ENCODE assay signal across 13 mouse cellular contexts in the genomic region with DNA sequence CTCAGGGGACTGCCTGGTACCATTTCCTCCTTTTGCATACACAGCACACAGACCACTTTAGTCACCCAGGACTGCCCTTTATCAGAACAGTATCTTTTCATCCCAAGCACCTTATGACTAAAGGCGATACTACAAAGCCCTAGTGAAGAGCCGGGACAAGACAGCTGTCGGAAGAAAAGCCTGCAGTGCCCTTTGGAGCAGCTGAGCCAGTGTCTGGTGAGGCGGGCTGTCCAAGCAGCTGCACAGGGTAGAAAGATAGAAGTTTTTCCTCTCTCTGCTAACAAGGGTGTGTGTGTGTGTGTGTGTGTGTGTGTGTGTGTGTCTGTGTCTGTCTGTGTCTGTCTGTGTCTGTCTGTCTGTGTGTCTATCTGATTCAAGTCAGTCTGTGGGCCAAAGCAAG.
A peak's percentile ranks its signal among the peaks of the same experiment; 100 is the strongest.
DNase-seq lines count a peak whose midpoint lies in the region; ATAC-seq lines count a peak whose summit lies in the region.
"Had no signal": no experiment of that assay in that cellular context is flagged by ENCODE, and none has a peak within 500 bp of the region (broad histone marks: within the 10 kb centered on the region; RNA-seq: fewer than 3 reads in every experiment).

No protein-coding gene starts in this region.

- 67% methylated on average over 4 of the region's 4 CpGs for WGBS in forebrain, embryonic 10.5 days
- WGBS in forebrain, embryonic 14.5 days = 36% methylated on average over 4 of the region's 4 CpGs
- 37% methylated on average over 4 of the region's 4 CpGs for WGBS in hindbrain, embryonic 12.5 days
- 22% methylated on average over 4 of the region's 4 CpGs for WGBS in hindbrain, embryonic 14.5 days
- WGBS in midbrain, embryonic 14.5 days = 13% methylated on average over 4 of the region's 4 CpGs

- no peak for DNase-seq in forebrain, embryonic 10.5 days (ENCODE audit: extremely low spot score, low spot score)
- DNase-seq in forebrain, embryonic 14.5 days (ENCODE audit: low spot score) = no peak
- DNase-seq in hindbrain, embryonic 14.5 days (ENCODE audit: low spot score) = no peak
- DNase-seq in midbrain, embryonic 14.5 days = peak; percentile 43
- DNase-seq in retina, postnatal 1 day = peak; percentile 43
- no peak for DNase-seq in right cerebral cortex, postnatal 10 days (ENCODE audit: low spot score in 2 of 2)
- no peak for DNase-seq in left cerebral cortex, postnatal 14 days (ENCODE audit: low spot score in 2 of 2)
- DNase-seq: cerebellum, postnatal 25 days; kidney, adult 2 months; right cerebral cortex, postnatal 14 days; thymus, adult 2 months had no signal

- H3K27me3 ChIP-seq in forebrain, embryonic 10.5 days (ENCODE audit: poor library complexity, severe bottlenecking) = 0 out of 2 replicates have a peak, but pooled peaks cover 6% of the 10 kb centered on the region
- H3K27me3 ChIP-seq in forebrain, embryonic 14.5 days (replicated peaks; ENCODE audit: control insufficient read depth, insufficient read depth, low read length) = no peaks in the 10 kb centered on the region
- 0 out of 2 replicates have a peak, but pooled peaks cover 6% of the 10 kb centered on the region for H3K27me3 ChIP-seq in hindbrain, embryonic 12.5 days
- H3K27me3 ChIP-seq in hindbrain, embryonic 14.5 days (ENCODE audit: control insufficient read depth, insufficient read depth, low read length) = no peaks in the 10 kb centered on the region
- no peaks in the 10 kb centered on the region for H3K27me3 ChIP-seq in midbrain, embryonic 14.5 days (ENCODE audit: control insufficient read depth, insufficient read depth, low read length)

- H3K9ac ChIP-seq in forebrain, embryonic 14.5 days (ENCODE audit: low read length) = no peak overlapping the region
- H3K9ac ChIP-seq in hindbrain, embryonic 12.5 days = no peak overlapping the region
- H3K9ac ChIP-seq in hindbrain, embryonic 14.5 days = no peak overlapping the region
- no peak overlapping the region for H3K9ac ChIP-seq in midbrain, embryonic 14.5 days (replicated peaks; ENCODE audit: low read length)

- intact Hi-C loops in left cerebral cortex, postnatal 14 days (cut with DNase I) = no loop called here

- H3K36me3 ChIP-seq in forebrain, embryonic 10.5 days (replicated peaks) = 0 out of 2 replicates have a peak, but pooled peaks cover 3% of the 10 kb centered on the region
- no peaks in the 10 kb centered on the region for H3K36me3 ChIP-seq in forebrain, embryonic 14.5 days (ENCODE audit: control insufficient read depth, insufficient read depth, low read length)
- H3K36me3 ChIP-seq in hindbrain, embryonic 12.5 days = no peaks in the 10 kb centered on the region
- no peaks in the 10 kb centered on the region for H3K36me3 ChIP-seq in hindbrain, embryonic 14.5 days (replicated peaks; ENCODE audit: control insufficient read depth, insufficient read depth)
- no peaks in the 10 kb centered on the region for H3K36me3 ChIP-seq in midbrain, embryonic 14.5 days (ENCODE audit: control insufficient read depth, insufficient read depth, low read length)

- ATAC-seq in forebrain, embryonic 14.5 days = no peak
- peak; percentile 30; the same call in 1 of the 2 replicates for ATAC-seq in hindbrain, embryonic 12.5 days (ENCODE audit: low FRiP score)
- no peak for ATAC-seq in hindbrain, embryonic 14.5 days (ENCODE audit: low FRiP score)
- no peak for ATAC-seq in midbrain, embryonic 14.5 days (ENCODE audit: low FRiP score, low TSS enrichment)

- H3K9me3 ChIP-seq in forebrain, embryonic 10.5 days = no peaks in the 10 kb centered on the region
- H3K9me3 ChIP-seq in forebrain, embryonic 14.5 days (replicated peaks; ENCODE audit: control insufficient read depth, low read length) = no peaks in the 10 kb centered on the region
- H3K9me3 ChIP-seq in hindbrain, embryonic 12.5 days (replicated peaks) = no peaks in the 10 kb centered on the region
- H3K9me3 ChIP-seq in hindbrain, embryonic 14.5 days (ENCODE audit: control insufficient read depth, low read length) = no peaks in the 10 kb centered on the region
- H3K9me3 ChIP-seq in midbrain, embryonic 14.5 days (ENCODE audit: control insufficient read depth, low read length) = no peaks in the 10 kb centered on the region

- H3K4me2 ChIP-seq in forebrain, embryonic 14.5 days (ENCODE audit: low read length) = no peak overlapping the region
- no peak overlapping the region for H3K4me2 ChIP-seq in hindbrain, embryonic 12.5 days (replicated peaks)
- no peak overlapping the region for H3K4me2 ChIP-seq in hindbrain, embryonic 14.5 days (replicated peaks)
- H3K4me2 ChIP-seq in midbrain, embryonic 14.5 days (ENCODE audit: low read length) = no peak overlapping the region

- H3K4me1 ChIP-seq in forebrain, embryonic 10.5 days = peaks cover 65% of the 10 kb centered on the region
- H3K4me1 ChIP-seq in forebrain, embryonic 14.5 days (ENCODE audit: control insufficient read depth, insufficient read depth, low read length) = peaks cover 46% of the 10 kb centered on the region
- H3K4me1 ChIP-seq in hindbrain, embryonic 12.5 days = peaks cover 50% of the 10 kb centered on the region
- H3K4me1 ChIP-seq in hindbrain, embryonic 14.5 days (replicated peaks; ENCODE audit: control insufficient read depth, insufficient read depth, low read length) = peaks cover 35% of the 10 kb centered on the region
- H3K4me1 ChIP-seq in midbrain, embryonic 14.5 days (ENCODE audit: control insufficient read depth, insufficient read depth, low read length) = peaks cover 47% of the 10 kb centered on the region

- peak overlapping the region; percentile 71 for H3K27ac ChIP-seq in forebrain, embryonic 10.5 days
- no peak overlapping the region; the same call in 1 of the 2 replicates for H3K27ac ChIP-seq in forebrain, embryonic 14.5 days (ENCODE audit: low read depth, low read length)
- H3K27ac ChIP-seq in hindbrain, embryonic 12.5 days = 0 out of 2 replicates have a peak overlapping the region, but pooled peaks have one; percentile 23
- no peak overlapping the region for H3K27ac ChIP-seq in hindbrain, embryonic 14.5 days
- H3K27ac ChIP-seq in midbrain, embryonic 14.5 days (replicated peaks; ENCODE audit: low read depth, low read length) = peak overlapping the region; percentile 53

- H3K4me3 ChIP-seq in forebrain, embryonic 10.5 days = no peak overlapping the region
- H3K4me3 ChIP-seq in forebrain, embryonic 14.5 days (ENCODE audit: low read depth, low read length) = no peak overlapping the region
- H3K4me3 ChIP-seq in hindbrain, embryonic 12.5 days = no peak overlapping the region
- no peak overlapping the region for H3K4me3 ChIP-seq in hindbrain, embryonic 14.5 days (replicated peaks; ENCODE audit: low read length)
- no peak overlapping the region for H3K4me3 ChIP-seq in midbrain, embryonic 14.5 days (replicated peaks; ENCODE audit: low read depth, low read length)
- H3K4me3 ChIP-seq: heart, adult 2 months had no signal

Comparison
In these comparisons a context has a peak if more than half of its experiments do, and no peak if none do; other contexts are left out.
1. H3K27ac ChIP-seq: peak in forebrain, embryonic 10.5 days (single experiment), hindbrain, embryonic 12.5 days (single experiment) and midbrain, embryonic 14.5 days (single experiment); none in forebrain, embryonic 14.5 days (single experiment) and hindbrain, embryonic 14.5 days (single experiment).
2. DNase-seq: peak in midbrain, embryonic 14.5 days (single experiment) and retina, postnatal 1 day (single experiment); none in forebrain, embryonic 10.5 days (single experiment), forebrain, embryonic 14.5 days (single experiment), hindbrain, embryonic 14.5 days (single experiment), right cerebral cortex, postnatal 10 days (0 of 2) and left cerebral cortex, postnatal 14 days (0 of 2).